Mouse (Mus musculus): Measurements from ENCODE around the gene Isg20. TPM values are rescaled to one million over a fixed set of nuclear protein-coding genes. Genes with fewer than 3 reads are reported as not detected.

The Isg20 gene
- total RNA-seq (2023), result 10 to 100 TPM; 13.7 to 16.0 TPM

GRCm38 (mm10) chr7:78912974-78913474 is at the start of gene Isg20:
Isg20 (plus strand) TSS chr7:78913424.

GRCm38 (mm10) chr7:78895653-78896333 is 17.4 kb upstream of the Isg20 start, which contains the start of gene Aen:
Aen (plus strand) TSS chr7:78895854.

Other genes with a start within 250 kb of the Isg20 start
- 10 to 100 TPM; 21.4 to 27.1 TPM for gene Ntrk3, start 175.4 kb upstream of the Isg20 start, total RNA-seq (2023)
- 10 to 100 TPM; 25.6 to 33.0 TPM for gene Mrps11, start 130.3 kb upstream of the Isg20 start, total RNA-seq (2023)
- 10 to 100 TPM; 25.0 to 31.5 TPM for gene Mrpl46, start 129.9 kb upstream of the Isg20 start, total RNA-seq (2023)
- gene Det1, start 66.2 kb upstream of the Isg20 start, total RNA-seq (2023), result 10 to 100 TPM; 17.9 to 18.2 TPM
- gene Aen, start 17.6 kb upstream of the Isg20 start, total RNA-seq (2023), result 10 to 100 TPM; 30.9 to 48.6 TPM
- gene Acan, start 140.1 kb downstream of the Isg20 start, total RNA-seq (2023), result not detected
- not detected for gene Hapln3, start 217.6 kb downstream of the Isg20 start, total RNA-seq (2023)
- gene Mfge8, start 235.6 kb downstream of the Isg20 start, total RNA-seq (2023), result 10 to 100 TPM; 25.4 to 30.6 TPM